Mouse (Mus musculus): ENCODE data around the gene Gm37240. TPM values are rescaled to one million over a fixed set of nuclear protein-coding genes. Genes with fewer than 3 reads are reported as not detected.
A peak's percentile ranks its signal among the peaks of the same experiment; 100 is the strongest.

Gene Gm37240
- polyA plus RNA-seq, 1 experiment from 2014 or later = 0.11 TPM

DNA sequence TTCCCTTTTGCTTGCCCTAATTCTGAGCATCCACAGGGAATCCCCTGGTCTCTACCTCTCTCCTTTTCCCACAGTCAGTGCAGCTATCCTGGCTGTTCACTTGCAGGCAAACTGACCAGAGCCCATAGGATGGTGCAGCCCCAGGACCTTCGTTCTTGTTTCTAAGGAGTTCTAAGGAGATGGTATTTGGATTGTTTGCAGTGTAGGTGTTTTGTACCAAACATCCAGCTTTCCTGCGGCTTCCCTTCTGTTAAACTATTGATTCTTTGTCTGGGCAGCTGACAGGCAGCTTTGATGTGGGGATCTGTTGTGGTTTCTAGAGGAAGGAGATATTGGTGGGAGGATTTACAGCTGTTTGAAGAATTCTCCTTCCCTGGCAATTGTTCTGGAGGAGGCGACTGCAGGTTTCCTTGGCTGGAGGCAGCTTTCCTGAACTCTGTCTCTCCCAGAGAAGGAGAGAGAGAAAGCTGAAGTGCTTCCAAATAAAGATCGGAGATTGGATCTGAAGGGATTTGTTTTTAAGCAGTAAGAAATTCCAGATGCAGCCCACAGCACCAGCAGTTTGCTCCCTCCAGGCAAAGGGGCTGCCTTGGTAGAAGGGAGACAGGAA is 573.6 kb downstream of the Gm37240 start:
- no peak for ATAC-seq (ENCODE audit: low FRiP score, low TSS enrichment)
- H3K9me3 ChIP-seq (ENCODE audit: control insufficient read depth, low read length) = no peaks in the 10 kb centered on the region
- no peaks in the 10 kb centered on the region for H3K36me3 ChIP-seq (ENCODE audit: control insufficient read depth, insufficient read depth, low read length)
- H3K4me1 ChIP-seq (ENCODE audit: control insufficient read depth, insufficient read depth, low read length) = peaks cover 6% of the 10 kb centered on the region; the same call in 1 of the 2 replicates
- no peak overlapping the region for H3K4me2 ChIP-seq (ENCODE audit: low read length)
- no peaks in the 10 kb centered on the region for H3K27me3 ChIP-seq (ENCODE audit: control insufficient read depth, insufficient read depth, low read length)
- H3K27ac ChIP-seq (replicated peaks; ENCODE audit: low read depth, low read length) = peak overlapping the region; percentile 52; the same call in 1 of the 2 replicates
- no peak overlapping the region for H3K4me3 ChIP-seq (replicated peaks; ENCODE audit: low read depth, low read length)
- DNase-seq = peak; percentile 31
- no peak overlapping the region for H3K9ac ChIP-seq (replicated peaks; ENCODE audit: low read length)
- 7% methylated on average over 4 of the region's 4 CpGs for WGBS

DNA sequence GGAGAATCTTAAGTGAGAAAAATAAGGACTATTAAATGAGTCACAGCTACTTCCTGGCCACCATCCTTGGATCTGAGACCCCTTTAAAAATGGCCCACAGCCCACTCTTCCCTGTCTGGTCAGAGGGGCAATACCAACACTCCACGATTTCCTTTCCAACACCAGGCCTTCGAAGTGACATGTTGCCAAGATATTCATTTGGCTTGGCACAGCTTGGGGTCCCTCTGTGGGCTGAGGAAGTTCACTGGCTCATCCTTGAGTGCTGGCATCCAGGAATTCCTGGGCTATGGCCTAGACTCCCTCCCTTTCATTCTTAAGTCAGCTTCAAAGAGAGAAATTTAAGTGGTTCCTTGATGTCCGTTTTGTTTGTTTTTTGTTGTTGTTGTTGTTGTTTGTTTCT is 576.1 kb downstream of the Gm37240 start:
- H3K9ac ChIP-seq (replicated peaks; ENCODE audit: low read length) = no peak overlapping the region
- H3K9me3 ChIP-seq (ENCODE audit: control insufficient read depth, low read length) = no peaks in the 10 kb centered on the region
- no peak overlapping the region for H3K4me3 ChIP-seq (replicated peaks; ENCODE audit: low read depth, low read length)
- 97% methylated on average over 3 of the region's 3 CpGs for WGBS
- peaks cover 6% of the 10 kb centered on the region; the same call in 1 of the 2 replicates for H3K4me1 ChIP-seq (ENCODE audit: control insufficient read depth, insufficient read depth, low read length)
- no peak overlapping the region for H3K4me2 ChIP-seq (ENCODE audit: low read length)
- ATAC-seq (ENCODE audit: low FRiP score, low TSS enrichment) = no peak
- DNase-seq = no peak
- no peak overlapping the region for H3K27ac ChIP-seq (replicated peaks; ENCODE audit: low read depth, low read length)
- no peaks in the 10 kb centered on the region for H3K27me3 ChIP-seq (ENCODE audit: control insufficient read depth, insufficient read depth, low read length)
- no peaks in the 10 kb centered on the region for H3K36me3 ChIP-seq (ENCODE audit: control insufficient read depth, insufficient read depth, low read length)

DNA sequence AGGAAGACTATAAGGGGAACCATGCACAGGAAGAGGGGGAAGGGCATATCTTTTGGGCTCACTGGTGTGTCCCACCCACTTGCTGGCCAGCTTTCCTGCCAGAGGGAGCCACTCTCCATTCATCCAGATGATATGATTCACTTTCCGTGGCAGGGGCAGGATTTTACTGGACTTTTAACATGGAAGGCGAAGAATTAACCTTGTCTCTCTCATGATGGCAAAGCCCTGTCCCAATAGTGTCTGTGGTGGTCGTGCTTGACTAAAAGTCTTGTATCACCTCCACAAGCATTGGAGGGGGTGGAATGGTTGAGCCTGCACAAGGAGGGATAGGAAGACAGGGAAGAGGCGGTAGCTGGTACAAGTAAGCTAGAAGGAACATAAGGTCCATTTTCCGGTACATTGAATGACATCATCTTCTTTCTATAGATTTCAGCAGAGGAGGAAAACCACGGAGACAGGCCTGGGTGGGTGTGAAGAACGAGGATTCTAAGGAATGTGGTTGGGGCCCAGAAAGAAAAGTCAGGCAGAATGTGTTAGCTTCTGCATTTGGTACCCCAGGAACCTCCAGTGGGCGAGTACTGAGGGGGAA is 576.8 kb downstream of the Gm37240 start:
- ATAC-seq (ENCODE audit: low FRiP score, low TSS enrichment) (no peak), DNase-seq (no peak)
- Histone ChIP-seq H3K4me2 (ENCODE audit: low read length) (no peak overlapping the region), H3K4me1 (ENCODE audit: control insufficient read depth, insufficient read depth, low read length) (peaks cover 6% of the 10 kb centered on the region; the same call in 1 of the 2 replicates), H3K27me3 (ENCODE audit: control insufficient read depth, insufficient read depth, low read length) (no peaks in the 10 kb centered on the region), H3K36me3 (ENCODE audit: control insufficient read depth, insufficient read depth, low read length) (no peaks in the 10 kb centered on the region), H3K27ac (replicated peaks; ENCODE audit: low read depth, low read length) (no peak overlapping the region), H3K9me3 (ENCODE audit: control insufficient read depth, low read length) (no peaks in the 10 kb centered on the region), H3K4me3 (replicated peaks; ENCODE audit: low read depth, low read length) (no peak overlapping the region), H3K9ac (replicated peaks; ENCODE audit: low read length) (no peak overlapping the region)
- WGBS = 81% methylated on average over 8 of the region's 8 CpGs

DNA sequence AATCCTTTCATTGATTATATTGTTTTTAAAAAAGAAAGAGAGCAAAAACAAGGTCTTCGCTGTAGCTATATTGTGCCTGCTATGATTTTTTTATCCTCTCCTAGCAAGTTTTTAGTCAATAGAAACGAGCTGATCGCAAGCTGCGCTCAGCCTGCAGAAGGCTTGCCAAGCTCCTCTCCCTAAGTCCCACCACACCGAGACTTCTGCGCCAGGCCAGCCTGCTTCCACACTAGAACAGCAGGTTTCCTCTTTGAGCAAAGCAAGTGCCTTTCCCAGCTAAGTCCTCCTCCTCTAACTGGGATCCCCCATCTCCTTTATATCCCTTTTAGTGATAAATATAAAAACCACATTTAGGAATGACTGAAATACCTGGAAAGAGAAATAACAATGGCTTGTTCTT is 578.1 kb downstream of the Gm37240 start:
- 85% methylated on average over 6 of the region's 6 CpGs for WGBS
- no peak for DNase-seq
- no peaks in the 10 kb centered on the region for H3K9me3 ChIP-seq (ENCODE audit: control insufficient read depth, low read length)

DNA sequence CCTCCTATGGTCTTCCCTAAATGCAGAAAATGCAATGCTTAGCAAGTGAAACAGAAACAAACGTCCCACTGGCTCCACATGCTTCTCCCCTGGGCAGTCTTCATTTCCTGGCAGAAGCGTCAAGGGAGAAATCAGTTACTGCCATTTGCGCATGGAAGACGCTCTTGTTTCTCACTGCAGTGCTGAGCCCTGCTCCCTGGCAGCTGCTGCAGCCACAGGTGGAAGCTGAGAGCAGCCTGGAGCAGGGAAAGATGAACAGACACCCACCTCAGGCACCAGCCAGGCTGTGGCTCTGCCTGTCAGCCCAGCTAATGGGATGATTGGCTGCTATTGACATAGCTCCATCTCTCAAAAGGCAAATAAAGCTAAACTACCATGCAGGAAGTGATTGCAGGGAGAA is 578.6 kb downstream of the Gm37240 start:
- WGBS = 76% methylated on average over 4 of the region's 4 CpGs
- no peak overlapping the region for H3K4me2 ChIP-seq (ENCODE audit: low read length)
- no peaks in the 10 kb centered on the region for H3K27me3 ChIP-seq (ENCODE audit: control insufficient read depth, insufficient read depth, low read length)
- no peaks in the 10 kb centered on the region for H3K36me3 ChIP-seq (ENCODE audit: control insufficient read depth, insufficient read depth, low read length)
- H3K9ac ChIP-seq (replicated peaks; ENCODE audit: low read length) = no peak overlapping the region
- H3K4me1 ChIP-seq (ENCODE audit: control insufficient read depth, insufficient read depth, low read length) = peaks cover 3% of the 10 kb centered on the region; the same call in 1 of the 2 replicates
- H3K27ac ChIP-seq (replicated peaks; ENCODE audit: low read depth, low read length) = no peak overlapping the region
- DNase-seq (no peak), ATAC-seq (ENCODE audit: low FRiP score, low TSS enrichment) (no peak)
- no peak overlapping the region for H3K4me3 ChIP-seq (replicated peaks; ENCODE audit: low read depth, low read length)
- no peaks in the 10 kb centered on the region for H3K9me3 ChIP-seq (ENCODE audit: control insufficient read depth, low read length)

More for the DNA sequence above, 578.1 kb downstream of the Gm37240 start:
- no peak overlapping the region for H3K4me2 ChIP-seq (ENCODE audit: low read length)
- H3K9ac ChIP-seq (replicated peaks; ENCODE audit: low read length) = no peak overlapping the region
- H3K27ac ChIP-seq (replicated peaks; ENCODE audit: low read depth, low read length) = no peak overlapping the region
- H3K27me3 ChIP-seq (ENCODE audit: control insufficient read depth, insufficient read depth, low read length) = no peaks in the 10 kb centered on the region
- no peaks in the 10 kb centered on the region for H3K36me3 ChIP-seq (ENCODE audit: control insufficient read depth, insufficient read depth, low read length)
- peaks cover 6% of the 10 kb centered on the region; the same call in 1 of the 2 replicates for H3K4me1 ChIP-seq (ENCODE audit: control insufficient read depth, insufficient read depth, low read length)
- no peak for ATAC-seq (ENCODE audit: low FRiP score, low TSS enrichment)
- no peak overlapping the region for H3K4me3 ChIP-seq (replicated peaks; ENCODE audit: low read depth, low read length)

DNA sequence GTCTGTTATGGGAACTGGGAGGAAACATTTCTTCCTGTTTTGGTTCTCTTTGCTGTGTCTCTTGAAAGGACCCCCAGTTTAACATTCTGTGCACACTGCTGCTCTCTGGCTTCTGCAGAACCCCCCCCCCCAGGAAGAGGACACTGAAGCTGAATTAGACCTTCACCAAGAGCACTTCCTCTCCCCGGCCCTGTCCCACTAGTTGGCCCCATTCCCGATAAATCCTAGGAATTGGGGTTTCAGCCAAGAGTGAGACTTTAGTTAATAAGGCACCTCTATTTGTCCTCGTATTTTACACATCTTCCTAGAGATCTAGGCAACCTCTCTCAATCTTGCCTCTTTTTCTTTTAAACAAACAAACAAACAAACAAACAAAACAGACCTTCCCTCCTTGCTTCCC is 585.5 kb downstream of the Gm37240 start:
- Histone ChIP-seq H3K27ac (replicated peaks; ENCODE audit: low read depth, low read length) (no peak overlapping the region), H3K9ac (replicated peaks; ENCODE audit: low read length) (no peak overlapping the region), H3K9me3 (ENCODE audit: control insufficient read depth, low read length) (0 out of 2 replicates have a peak, but pooled peaks cover 1% of the 10 kb centered on the region), H3K4me1 (ENCODE audit: control insufficient read depth, insufficient read depth, low read length) (no peaks in the 10 kb centered on the region), H3K36me3 (ENCODE audit: control insufficient read depth, insufficient read depth, low read length) (no peaks in the 10 kb centered on the region), H3K4me2 (ENCODE audit: low read length) (no peak overlapping the region), H3K4me3 (replicated peaks; ENCODE audit: low read depth, low read length) (no peak overlapping the region), H3K27me3 (ENCODE audit: control insufficient read depth, insufficient read depth, low read length) (no peaks in the 10 kb centered on the region)
- DNase-seq = peak; percentile 24
- ATAC-seq (ENCODE audit: low FRiP score, low TSS enrichment) = no peak
- 90% methylated on average over 3 of the region's 3 CpGs for WGBS

DNA sequence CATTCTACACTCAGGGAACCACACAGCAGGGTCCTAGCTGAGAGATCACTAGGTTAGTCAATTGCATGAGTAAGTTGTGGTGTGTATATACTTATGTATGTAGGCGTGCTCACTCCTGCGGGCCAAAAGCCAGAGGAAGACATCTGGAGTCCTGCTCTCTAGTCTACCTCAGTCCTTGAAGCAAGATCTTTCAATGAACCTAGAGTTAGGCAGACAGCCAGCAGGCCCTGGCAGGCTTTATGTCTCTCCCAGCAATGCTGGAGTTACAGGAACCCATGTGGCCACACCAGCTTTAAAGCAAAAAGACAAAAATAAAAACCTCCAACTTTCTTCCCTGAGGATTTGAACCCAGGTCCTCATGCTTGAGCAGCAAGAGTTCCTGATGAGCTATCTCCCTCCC is 586.0 kb downstream of the Gm37240 start:
- H3K36me3 ChIP-seq (ENCODE audit: control insufficient read depth, insufficient read depth, low read length) = no peaks in the 10 kb centered on the region
- WGBS = 99% methylated on average over 2 of the region's 2 CpGs
- no peak overlapping the region for H3K27ac ChIP-seq (replicated peaks; ENCODE audit: low read depth, low read length)
- no peaks in the 10 kb centered on the region for H3K27me3 ChIP-seq (ENCODE audit: control insufficient read depth, insufficient read depth, low read length)
- 0 out of 2 replicates have a peak, but pooled peaks cover 4% of the 10 kb centered on the region for H3K9me3 ChIP-seq (ENCODE audit: control insufficient read depth, low read length)
- no peaks in the 10 kb centered on the region for H3K4me1 ChIP-seq (ENCODE audit: control insufficient read depth, insufficient read depth, low read length)
- ATAC-seq (ENCODE audit: low FRiP score, low TSS enrichment) = no peak
- H3K4me2 ChIP-seq (ENCODE audit: low read length) = no peak overlapping the region
- no peak overlapping the region for H3K9ac ChIP-seq (replicated peaks; ENCODE audit: low read length)
- no peak overlapping the region for H3K4me3 ChIP-seq (replicated peaks; ENCODE audit: low read depth, low read length)
- no peak for DNase-seq

DNA sequence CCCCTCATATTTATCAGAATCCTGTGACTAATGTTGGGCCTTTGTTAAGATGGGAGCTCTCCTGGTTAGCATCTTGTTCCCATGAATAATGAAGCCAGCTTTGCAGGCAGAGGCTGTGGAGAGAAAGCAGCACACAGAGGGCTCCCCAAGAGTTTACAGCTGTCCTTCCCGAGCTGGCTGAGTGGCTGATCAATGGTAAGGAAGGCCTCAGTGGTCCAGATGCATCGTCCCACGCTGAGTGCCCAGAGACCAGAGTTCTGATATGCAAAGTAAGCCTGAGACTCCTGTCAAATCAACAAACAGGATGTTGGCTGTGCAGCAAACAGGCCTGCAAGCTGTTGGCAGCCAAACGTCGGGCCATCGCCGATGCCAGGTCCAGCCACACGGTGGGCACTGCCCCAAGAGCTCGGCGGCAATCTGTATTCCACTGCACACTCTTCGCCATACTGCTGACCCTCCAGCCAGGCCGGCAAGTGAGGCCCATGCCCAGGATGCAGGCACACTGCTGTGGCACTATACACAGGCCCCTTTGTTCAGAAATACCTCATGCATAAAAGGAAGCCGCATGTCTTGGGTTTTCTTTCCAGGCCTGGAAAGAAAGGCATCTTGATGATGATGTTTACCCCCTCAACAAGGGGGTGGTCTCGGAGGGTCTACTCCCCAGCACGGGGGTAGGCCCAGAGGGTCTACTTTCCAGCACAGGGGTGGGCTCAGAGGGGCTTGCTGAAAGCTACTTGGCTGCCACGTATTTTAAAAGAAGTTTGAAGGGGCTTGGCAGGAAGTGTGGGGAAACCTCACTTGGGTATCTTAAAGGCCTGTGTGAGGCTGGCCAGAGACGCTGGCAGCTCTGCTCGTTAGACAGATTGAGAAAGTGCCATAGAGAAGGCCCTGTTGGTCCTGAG is 587.4 kb downstream of the Gm37240 start:
- no peak overlapping the region for H3K9ac ChIP-seq (replicated peaks; ENCODE audit: low read length)
- ATAC-seq (ENCODE audit: low FRiP score, low TSS enrichment) (peak; percentile 87), DNase-seq (peak; percentile 64)
- H3K4me1 ChIP-seq (ENCODE audit: control insufficient read depth, insufficient read depth, low read length) = no peaks in the 10 kb centered on the region
- WGBS = 60% methylated on average over 18 of the region's 18 CpGs
- H3K4me3 ChIP-seq (replicated peaks; ENCODE audit: low read depth, low read length) = no peak overlapping the region
- H3K27me3 ChIP-seq (ENCODE audit: control insufficient read depth, insufficient read depth, low read length) = no peaks in the 10 kb centered on the region
- peak overlapping the region; percentile 45; the same call in 1 of the 2 replicates for H3K27ac ChIP-seq (replicated peaks; ENCODE audit: low read depth, low read length)
- 0 out of 2 replicates have a peak, but pooled peaks cover 4% of the 10 kb centered on the region for H3K9me3 ChIP-seq (ENCODE audit: control insufficient read depth, low read length)
- H3K4me2 ChIP-seq (ENCODE audit: low read length) = no peak overlapping the region
- H3K36me3 ChIP-seq (ENCODE audit: control insufficient read depth, insufficient read depth, low read length) = no peaks in the 10 kb centered on the region

Data from midbrain, embryonic 14.5 days (tissue).